Mouse (Mus musculus) lung, postnatal 0 days (tissue): Measurements from ENCODE around the gene Rilpl1.

Source experiments
- CTCF ChIP-seq: IDR thresholded peaks from 2 replicates; pipeline ENCODE4 v1.5.1; 2016; ENCODE audit warnings: antibody characterized with exemption, mild to moderate bottlenecking
- EP300 ChIP-seq: IDR thresholded peaks from 2 replicates; pipeline ENCODE4 v1.6.1; 2016; ENCODE audit warnings: antibody characterized with exemption, mild to moderate bottlenecking, control low read depth

GRCm38 (mm10) chr5:124505235-124505634 is 26.0 kb downstream of the Rilpl1 start:
- TF ChIP-seq EP300 = no peak
- TF ChIP-seq CTCF = no peak
